Mouse (Mus musculus) kidney, postnatal 36 days (tissue): ENCODE data around the gene Gm20388.

ENCODE experiments used
- DNase-seq, 2 experiments: peaks; one replicate each; pipeline ENCODE4 v3.0.0; 2021 to 2022; ENCODE audit warnings: mixed read lengths in 2 of 2

Gene Gm20388

DNA sequence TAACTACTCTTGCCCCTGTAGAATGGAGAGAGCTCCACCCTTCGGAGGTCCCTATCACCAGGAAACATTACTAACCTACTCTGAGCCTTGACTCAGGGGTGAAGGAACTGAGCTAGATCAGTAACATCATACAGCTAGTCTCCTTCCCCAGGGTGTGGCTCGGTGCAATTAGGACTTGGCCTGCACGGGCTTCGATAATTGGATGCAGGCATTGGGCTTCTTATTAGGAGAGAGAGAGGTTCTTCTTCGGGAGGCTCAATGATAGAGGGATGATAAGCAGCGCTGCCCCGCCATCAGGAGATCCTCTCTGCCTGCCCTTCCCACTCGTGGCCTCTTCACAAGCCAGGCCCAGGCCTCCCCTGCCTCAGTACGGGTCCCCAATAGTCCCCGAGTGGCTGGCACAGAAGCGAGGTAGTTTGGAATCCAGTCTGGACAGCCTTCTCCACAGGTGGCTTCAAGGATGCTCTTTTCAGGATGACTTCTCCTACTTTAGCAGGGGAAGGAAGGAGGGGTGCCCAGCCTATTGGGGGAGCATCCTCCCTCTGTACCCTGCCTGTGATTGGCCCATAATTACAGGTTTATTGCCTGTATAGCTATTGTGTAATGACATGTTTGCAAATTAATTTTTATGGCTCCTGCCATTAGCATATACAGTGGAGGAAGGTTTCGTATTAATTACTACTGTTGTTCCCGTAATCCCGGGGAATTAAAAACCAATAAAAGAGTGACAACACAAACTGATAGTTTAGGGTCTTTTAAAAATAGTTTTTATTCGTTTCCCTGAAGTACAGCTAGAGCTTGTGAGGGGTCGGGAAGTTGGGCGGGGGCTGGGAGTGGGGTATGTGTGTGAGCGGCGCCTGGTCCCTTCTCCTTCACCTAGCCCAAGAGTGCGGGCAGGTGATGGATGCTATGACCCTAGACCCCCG lies 575.2 kb downstream of the Gm20388 start:
- DNase-seq: no peak

DNA sequence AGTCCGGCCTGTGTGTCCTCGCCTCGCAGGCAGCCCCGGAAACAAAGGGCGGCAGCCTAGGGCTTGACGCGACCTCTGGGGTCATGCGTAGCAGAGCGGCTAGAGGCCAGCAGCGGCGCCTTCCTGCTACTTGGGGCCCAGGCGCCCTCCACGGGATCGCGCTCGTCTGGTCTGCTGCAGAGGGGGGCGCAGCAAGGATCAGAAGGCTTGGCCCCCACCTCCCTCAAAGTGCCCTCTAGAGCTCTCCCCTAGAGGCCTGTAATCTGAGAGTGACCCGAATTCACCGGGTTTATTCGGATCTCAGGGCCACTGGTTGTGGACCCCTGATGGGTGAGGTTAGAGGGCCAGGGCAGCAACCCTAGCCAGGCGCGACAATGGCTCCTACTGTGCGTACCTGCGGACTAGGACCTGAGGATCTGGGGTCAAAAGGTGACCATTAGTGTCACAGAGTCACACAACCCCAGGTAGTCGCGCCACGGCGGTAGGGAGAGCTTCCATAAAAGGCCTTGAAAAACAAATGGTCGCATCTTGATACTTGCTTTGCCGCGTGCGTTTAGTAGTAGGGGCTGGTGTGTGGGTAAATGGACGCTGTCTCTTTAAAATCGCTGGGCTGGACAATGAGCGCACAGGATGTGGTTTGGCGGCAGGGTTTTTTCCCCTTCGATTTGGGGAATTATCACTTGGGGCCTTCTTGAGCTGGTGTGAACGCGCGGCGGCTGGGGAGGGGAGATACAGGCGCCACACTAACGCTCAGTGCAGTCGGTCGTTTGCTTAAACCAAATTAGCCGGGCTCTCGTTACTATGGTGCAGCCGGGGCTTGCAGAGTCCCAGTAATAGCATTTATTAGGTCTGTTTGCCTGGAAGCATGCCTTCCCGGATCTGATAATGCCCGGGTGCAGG lies 576.1 kb downstream of the Gm20388 start:
- DNase-seq: peak in 1 of 2 experiments; percentile 67

DNA sequence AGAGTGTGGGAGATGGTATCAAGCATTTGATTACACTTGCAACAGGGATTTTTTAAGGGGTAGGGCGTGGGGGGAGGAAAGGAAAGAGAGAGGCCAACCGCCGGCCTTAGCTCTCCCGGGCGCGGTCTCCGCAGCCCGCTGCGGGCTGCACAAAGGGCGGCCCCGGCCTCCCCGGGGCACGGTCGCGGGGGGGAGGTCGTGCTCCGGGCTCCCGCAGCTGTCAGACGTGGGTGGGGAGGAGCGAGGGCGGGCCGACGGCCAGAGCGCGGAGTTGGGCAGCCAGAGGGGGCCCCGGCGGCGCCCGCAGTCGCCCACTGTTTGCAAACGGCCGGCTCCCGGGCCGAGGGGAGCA lies 576.7 kb downstream of the Gm20388 start:
- DNase-seq: peak; percentile 53 to 78

DNA sequence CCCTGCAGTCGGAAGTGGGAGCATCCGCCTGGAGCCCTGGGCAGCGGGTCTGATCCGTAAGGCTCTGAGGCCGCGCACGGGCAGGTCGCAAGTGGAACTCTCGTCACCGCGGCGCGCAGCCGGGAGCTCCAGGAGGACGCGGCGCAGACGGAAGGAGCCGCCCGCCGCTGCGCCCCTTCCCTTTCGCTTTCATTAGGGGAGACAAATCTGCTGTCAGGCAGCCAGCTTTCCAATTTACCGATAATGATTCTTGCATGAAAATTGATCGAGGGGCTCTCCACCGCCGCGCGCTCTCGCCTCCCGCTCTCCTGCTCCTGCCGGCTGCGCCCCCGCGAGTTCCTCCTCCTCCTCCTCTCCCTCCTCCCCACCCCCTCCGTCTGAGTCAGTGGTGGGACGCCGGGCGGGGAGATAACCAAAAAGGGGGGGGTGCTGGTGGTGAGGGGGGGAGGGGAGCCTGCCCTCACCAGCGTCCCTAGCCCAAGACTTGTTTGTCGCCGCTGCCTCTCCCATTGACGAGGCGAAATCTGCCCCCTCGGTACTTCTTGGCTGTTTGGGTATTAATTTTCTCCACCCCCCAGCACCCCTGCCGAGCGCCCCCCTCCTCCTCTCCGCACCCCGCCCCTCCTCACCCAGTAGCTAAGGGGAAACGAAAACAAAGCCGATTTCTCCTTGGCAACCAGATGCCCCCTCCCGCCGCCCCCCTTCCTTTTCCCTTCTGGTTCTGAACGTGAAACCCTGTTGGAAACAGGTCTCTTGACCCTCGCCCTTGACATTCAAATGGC lies 577.3 kb downstream of the Gm20388 start:
- peak; percentile 53 to 70 for DNase-seq

DNA sequence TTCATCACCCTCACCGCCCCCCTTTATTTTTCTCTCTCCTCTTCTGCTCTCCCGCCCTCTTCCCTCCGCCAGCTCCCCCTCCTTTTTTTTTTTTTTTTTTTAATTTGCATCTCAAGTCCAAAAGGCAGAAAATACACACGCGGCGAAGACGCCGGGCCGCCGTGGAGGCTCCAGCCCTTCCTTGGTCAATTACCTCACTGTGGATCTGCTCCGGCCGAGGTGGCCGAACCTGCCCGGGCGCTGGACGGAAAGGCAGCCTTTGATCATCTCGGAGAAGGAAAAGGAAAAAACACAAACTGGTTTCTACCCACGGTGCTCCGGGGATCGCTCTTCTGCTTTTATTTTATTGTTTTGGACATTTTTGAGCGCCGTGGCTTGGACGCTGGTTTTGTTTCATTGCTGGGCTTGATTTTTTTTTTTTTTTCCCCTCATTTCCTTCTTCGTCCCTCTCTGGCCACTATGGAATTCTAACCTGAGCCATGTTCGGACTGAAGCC lies 578.0 kb downstream of the Gm20388 start:
- peak; percentile 63 to 73 for DNase-seq

DNA sequence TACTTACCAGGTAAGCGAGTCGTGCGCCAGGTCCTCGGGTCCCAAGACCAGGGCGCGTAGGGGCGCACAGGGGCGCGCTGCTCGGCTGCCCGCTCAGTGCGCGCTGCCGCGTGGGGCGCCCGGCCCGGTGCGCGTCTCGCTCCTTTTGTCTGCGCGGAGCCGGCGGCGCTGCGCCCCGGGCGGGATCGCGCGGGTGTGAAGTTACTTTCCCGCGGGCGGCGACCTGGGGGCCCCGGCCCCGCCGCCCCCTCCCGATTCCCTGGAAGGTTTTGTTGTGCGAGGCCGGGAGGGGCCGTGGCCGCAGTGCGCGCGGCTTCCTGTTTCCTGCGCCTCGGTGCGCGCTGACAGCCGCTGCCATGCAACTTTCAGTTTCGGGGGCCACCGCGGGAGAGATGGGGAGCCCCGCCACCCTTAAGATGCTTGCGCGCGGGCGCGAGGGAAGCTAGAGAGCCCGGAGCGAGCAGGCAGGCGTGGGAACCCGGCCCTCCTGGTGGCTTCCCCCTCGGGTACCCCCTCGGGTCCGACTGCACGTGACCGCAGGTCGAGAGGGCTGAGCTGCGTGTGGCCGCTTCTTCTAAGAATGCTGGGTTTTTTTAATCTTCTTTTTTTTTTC lies 578.6 kb downstream of the Gm20388 start:
- peak; percentile 62 to 84 for DNase-seq

DNA sequence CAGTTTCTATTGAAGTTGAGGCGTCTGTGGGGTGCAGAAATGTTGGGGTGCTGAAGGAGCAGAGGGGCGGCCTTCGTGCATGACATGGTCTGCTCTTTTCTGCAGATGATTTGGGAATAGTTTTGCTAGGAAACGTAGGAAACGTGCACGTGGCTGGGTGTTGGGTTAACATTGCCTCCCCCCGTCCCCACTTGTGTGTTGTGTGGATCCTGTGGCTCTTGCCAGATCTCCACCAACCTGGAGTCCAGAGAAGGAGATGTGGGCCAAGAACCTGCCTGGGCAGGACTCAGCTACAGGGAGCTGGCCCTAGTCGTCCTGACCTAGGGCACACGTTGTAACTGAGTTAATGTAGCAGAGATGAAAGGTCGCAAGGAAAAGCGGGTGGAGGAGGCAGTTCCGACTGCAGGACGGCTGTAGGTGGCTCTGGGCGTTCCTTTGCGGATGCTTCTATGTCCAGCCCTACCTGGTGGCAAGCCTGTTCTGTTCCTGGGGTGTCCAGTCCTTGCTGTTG lies 579.2 kb downstream of the Gm20388 start:
- DNase-seq: peak; percentile 77 to 80

DNA sequence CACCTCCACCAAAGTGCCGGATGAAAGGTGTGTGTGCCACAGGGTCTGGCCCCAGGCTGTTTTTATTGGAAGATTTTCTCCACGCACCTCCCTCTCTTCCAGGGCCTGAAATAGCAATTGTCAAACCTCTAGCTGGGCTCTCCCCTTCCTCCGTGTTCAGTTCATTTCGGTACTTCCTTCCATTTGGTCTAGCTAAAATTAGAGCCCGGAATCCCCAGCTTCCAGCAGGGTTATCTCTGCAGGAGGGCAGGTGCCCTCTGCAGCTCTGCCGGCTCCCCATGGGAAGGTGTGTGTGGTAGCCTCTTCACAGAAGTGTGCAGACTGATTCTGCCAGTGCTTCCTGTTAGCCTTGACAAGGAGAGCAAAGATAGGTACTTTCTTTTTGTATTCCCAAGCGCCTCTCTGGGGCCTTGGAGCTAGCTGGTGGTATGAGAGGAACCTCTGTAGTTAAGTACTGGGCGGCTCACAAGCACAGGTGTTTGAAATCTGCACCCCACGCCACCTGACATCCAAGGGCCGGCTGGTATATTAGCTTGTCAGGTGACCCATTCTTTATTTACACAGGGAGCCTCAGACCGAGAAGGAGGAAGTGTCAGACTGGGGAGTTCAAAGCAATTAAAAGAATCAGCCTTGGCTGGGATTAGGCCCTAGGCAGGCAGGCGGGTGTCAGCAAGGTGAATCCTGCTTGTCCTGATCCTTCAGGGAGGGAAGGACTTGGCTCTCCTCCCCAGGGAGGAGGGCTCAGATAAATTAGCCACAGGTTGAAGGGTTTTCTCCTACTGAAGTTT lies 579.9 kb downstream of the Gm20388 start:
- DNase-seq: peak; percentile 57 to 58

DNA sequence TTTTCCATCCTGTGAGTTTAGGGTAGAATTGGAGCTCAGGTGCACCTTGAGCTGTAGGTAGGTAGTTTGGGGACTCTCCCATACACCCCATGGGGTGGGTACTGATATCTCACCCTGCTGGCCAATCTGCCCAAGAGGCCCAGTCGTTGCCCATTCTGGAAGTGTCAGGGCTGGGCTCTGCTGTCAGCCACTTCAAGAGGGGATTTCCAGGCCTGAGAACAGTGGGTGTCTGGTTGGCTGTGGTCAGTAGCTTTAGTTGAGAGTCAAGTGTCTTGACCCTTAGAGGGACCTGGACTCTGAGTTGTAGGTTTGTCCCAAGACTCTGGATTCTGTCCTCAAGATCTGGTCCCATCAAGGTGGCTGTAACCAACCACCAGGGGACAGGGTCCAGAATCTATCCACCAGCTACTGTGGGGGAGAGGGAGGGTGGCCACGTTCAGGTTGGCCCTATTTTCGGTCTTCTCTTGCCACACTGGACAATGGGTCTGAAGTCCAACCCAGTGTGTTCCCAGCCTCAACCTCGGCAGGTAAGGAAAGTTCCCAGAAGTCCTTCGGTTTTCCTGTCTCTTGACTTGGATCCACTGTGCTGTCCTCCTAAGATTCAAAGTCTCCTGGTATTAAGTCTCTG lies 580.6 kb downstream of the Gm20388 start:
- peak; percentile 76 to 81 for DNase-seq

DNA sequence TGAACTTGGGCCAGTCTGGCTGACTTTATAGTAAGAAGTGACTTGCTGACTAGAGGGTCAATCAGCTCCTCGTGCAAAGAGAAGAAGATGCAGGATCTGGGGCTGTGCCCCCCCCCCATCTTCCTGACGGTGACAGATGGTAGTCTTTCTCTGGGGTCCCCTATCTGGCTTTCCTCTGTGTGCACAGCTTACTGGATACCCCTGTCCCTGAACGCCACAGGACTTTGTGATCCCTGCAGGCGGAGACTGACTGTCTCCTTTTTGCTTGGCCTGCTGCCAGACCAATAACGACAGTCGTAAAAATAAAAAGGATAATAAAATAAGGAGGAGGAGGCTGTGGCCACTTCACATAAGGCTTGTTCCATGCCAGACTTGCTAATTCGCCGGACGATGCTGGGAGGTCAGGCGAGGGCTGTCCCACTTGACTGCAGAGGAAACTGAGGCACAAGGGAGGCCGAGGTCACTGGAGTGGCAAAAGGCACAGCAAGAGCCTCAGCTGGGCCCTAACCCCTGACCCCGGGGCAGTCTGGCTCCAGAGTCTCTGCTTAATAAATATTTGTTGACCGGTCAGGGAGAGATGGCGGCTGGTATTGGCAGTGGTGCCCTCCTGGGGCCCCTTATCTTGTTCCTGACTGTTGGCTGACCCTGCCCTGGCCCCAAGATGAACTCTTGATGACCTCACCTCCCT lies 581.7 kb downstream of the Gm20388 start:
- DNase-seq: peak; percentile 60 to 76

DNA sequence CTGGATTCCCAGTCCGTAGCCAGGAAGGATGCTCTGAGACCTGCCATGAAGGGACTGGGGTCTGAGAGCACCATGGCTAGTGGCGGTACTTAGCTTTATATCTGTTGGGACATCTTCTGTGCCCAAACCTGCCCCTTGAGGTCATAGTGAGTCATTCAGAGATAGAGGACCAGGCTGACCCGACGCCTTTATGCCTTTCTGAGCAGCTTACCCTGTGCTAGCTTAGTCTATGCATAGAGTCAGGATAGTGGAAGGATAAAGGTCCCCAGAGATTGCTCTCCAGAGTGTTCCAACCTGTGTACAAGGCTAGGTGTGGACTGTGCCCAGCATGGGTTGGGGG lies 582.2 kb downstream of the Gm20388 start:
- no peak for DNase-seq

DNA sequence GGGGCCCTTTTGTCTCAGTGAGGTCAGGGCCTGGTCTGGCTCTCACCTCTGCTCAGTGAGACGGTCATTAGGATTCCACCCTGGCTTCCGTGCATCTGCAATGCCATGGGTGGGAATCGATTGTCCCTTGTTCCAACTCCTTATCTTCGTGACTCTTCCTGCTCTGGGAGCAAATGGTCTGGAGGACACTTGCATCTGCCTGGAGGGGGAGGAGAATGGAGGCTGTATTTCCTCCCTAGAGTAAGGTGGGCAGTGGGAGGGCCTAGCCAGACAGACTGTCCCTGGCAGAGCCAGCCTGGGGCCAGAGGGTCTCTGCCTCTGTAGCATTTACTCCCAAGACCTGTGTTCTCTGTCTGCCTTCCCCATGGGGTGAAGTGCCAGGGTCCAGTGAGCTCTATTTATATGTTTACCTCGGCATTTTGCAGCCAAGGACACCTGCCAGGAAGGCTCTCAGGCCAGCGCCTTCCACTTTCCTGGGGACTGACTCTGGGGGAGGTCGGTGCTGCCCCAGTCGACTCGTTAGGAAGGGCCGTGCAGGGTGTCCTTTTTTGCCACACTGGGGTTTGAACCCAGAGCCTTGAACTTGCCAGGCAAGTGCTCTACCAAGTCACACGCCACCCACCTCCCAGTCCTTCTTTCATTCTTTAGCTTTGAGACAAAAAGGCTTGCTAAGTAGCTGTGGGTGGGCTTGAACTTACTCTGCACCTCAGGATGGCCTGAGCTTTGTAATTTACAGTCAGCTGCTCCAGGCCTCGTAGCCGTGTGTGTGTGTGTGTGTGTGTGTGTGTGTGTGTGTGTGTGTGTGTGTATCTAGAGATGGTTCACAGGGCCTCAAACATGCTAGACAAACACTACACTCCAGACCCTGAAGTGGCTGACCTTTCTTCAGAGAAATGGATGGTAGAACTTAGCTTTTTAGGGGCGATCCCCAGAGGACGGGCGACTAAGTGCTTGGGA lies 583.1 kb downstream of the Gm20388 start:
- no peak for DNase-seq

DNA sequence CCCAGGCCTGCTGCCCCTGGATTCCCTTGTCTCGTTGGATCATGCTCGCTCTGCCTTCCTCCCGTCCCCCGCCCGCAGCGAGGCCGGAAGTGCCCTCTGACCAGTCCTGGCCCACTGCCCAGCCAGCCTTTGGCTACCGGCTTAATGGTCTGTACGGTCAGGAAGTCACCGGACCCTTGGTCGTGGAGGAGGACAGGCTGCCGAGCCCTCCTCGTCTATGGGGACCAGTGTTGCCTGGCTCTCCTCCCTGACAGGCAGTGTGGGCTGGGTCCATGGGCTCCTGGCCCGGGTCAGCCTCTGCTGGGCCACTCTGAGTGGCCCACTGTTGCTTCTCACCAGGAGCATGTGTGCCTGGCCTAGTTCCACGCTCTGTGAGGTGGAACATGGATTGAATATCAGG lies 584.3 kb downstream of the Gm20388 start:
- peak; percentile 96 to 98 for DNase-seq

DNA sequence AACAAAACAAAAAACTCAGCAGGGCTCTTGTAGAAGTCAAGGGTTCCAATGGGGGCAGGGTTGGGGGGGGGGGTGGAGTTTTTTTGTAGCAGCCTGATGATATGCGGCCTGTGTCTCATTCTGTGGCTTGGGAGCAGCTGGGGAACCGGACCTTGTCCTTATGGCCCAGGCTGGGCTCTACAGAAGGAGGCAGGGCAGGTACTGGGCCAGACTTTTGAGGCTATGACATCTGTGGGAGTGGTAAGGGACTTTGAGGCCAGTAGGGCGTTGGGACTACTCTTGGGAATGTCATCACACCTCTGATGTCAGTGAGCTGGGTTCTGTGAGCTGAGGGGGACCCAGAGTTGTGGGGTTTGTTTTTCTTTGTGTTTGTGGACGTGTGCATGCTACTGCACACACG lies 584.8 kb downstream of the Gm20388 start:
- DNase-seq: no peak

DNA sequence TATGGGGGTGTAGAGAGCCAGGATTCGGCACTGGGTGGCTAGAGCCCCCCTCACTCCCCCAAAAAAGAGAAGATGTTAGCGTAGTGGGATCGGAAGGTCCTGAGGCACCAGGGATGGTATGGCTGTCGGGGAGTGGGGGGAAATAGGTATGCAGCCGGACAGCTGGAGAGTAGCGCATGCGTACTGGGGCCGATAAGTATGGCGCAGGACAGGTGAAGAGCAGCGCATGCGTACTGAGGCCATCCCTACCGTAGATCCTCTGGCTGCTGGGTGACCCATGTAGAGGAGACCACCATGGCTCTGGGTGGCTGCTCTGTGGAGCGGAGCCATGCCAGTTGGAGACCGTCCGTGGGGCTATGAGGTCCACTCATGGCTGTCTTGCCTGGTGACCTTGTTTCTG lies 585.8 kb downstream of the Gm20388 start:
- DNase-seq: no peak

DNA sequence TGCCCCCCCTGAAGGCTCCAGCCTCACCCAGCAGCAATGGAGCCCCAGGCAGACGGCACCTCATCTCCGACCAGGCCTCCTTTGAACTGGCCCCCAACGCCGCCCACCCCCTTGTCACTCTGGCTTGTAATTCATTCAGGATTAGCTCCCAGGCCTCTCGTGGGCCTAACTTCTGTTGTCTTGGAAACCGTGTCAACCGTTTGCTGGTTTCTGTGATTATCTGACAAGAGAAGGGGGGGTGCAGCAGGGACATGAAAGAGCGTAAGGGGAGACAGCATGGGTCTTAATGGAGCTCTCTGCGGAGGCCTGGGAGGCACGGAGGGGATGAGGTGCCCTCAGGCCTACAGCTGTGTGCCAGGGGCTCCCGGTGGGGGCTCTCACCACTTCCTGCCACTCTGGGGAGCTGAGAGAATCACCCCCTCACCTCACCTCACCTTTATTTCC lies 586.9 kb downstream of the Gm20388 start:
- no peak for DNase-seq

DNA sequence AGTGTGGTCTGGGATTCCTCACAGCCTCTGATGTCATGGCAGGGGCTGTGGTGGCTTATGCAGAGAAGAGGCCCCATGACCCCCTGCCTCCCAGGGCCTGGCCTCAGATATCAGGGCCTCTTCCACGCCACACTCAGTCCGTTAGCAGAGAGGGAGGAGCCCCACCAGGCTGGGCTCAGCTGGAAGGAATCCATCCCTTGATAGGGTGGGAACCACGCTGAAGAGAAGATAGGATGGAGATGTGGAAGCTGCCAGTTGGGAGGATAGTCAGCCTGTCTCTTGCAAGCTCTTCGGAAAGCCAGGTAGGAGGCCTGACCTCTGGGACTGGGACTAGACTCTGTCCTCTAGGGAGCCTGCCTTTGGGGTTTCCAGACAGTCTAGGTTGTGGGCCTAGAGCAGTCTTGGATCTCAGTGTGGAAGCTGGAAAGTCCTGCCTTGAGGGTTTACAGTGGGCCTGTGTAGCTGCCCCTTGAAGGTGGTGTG lies 587.7 kb downstream of the Gm20388 start:
- DNase-seq: no peak

DNA sequence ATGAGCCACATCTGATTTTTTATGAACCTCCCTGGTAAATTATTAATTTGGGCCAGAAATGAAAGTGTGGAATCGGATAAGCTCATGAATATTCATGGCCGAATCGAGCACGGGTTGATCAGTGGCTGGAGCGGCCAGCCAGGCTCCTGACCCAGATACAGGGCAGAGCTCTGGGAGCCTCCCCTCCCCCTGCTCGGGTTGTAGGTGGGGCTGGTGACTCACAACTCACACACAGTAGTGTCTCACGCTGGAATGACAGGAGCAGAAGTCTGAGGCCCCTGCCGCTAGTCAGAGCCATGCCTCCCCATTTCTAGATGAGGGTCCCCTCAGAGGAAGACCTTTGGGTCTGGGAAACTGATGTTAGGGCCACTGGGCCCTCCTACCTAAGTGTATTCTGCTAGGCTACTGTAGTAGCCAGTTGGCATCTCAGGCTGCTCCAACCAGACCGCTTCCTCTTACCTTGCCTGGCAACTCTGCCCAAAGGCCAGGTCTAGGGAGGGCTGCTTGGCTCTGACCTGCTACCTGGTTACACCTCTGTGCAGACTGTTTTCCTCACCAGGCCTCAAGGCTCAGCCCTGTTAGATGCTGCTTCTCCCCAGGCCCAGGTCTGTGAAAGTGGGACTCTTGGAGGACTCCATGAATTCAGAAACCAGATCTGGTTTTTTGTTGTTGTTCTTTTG lies 588.4 kb downstream of the Gm20388 start:
- peak; percentile 93 to 94 for DNase-seq
